Mouse (Mus musculus): ENCODE data around the gene Tbkbp1. TPM values are rescaled to one million over a fixed set of nuclear protein-coding genes. Genes with fewer than 3 reads are reported as not detected.

The Tbkbp1 gene
- polyA plus RNA-seq, 1 experiment from 2014 or later = 4.0 TPM

- peak; percentile 85 for DNase-seq (ENCODE audit: extremely low spot score, low spot score)
- H3K4me3 ChIP-seq = peak overlapping the region; percentile 84
- H3K36me3 ChIP-seq (replicated peaks) = peaks cover 39% of the 10 kb centered on the region
- WGBS = under 1% methylated on average over 98 of the region's 102 CpGs
- H3K27me3 ChIP-seq (ENCODE audit: poor library complexity, severe bottlenecking) = peaks cover 38% of the 10 kb centered on the region
- no peaks in the 10 kb centered on the region for H3K9me3 ChIP-seq
- peak overlapping the region; percentile 96 for H3K27ac ChIP-seq
- H3K4me1 ChIP-seq = peaks cover 72% of the 10 kb centered on the region
Measured at GRCm38 (mm10) chr11:97150411-97151330, 624 bp downstream of the Tbkbp1 start.

GRCm38 (mm10) chr11:97149995-97150410, 1.3 kb downstream of the Tbkbp1 start:
- peaks cover 72% of the 10 kb centered on the region for H3K4me1 ChIP-seq
- WGBS = 3% methylated on average over 14 of the region's 14 CpGs
- peaks cover 38% of the 10 kb centered on the region for H3K36me3 ChIP-seq (replicated peaks)
- peak overlapping the region; percentile 84 for H3K4me3 ChIP-seq
- peak; percentile 39 for DNase-seq (ENCODE audit: extremely low spot score, low spot score)
- peaks cover 38% of the 10 kb centered on the region for H3K27me3 ChIP-seq (ENCODE audit: poor library complexity, severe bottlenecking)
- no peaks in the 10 kb centered on the region for H3K9me3 ChIP-seq
- H3K27ac ChIP-seq = peak overlapping the region; percentile 96

- peaks cover 37% of the 10 kb centered on the region for H3K36me3 ChIP-seq (replicated peaks)
- H3K27ac ChIP-seq = peak overlapping the region; percentile 96; the same call in 1 of the 2 replicates
- no peaks in the 10 kb centered on the region for H3K9me3 ChIP-seq
- no peak for DNase-seq (ENCODE audit: extremely low spot score, low spot score)
- peaks cover 65% of the 10 kb centered on the region for H3K4me1 ChIP-seq
- peaks cover 38% of the 10 kb centered on the region for H3K27me3 ChIP-seq (ENCODE audit: poor library complexity, severe bottlenecking)
- 20% methylated on average over 9 of the region's 9 CpGs for WGBS
- H3K4me3 ChIP-seq = peak overlapping the region; percentile 84
Measured at GRCm38 (mm10) chr11:97149026-97149425, 2.3 kb downstream of the Tbkbp1 start.

- H3K4me1 ChIP-seq = peaks cover 65% of the 10 kb centered on the region
- no peaks in the 10 kb centered on the region for H3K9me3 ChIP-seq
- peak overlapping the region; percentile 84 for H3K4me3 ChIP-seq
- WGBS = 31% methylated on average over 12 of the region's 12 CpGs
- peak overlapping the region; percentile 96; the same call in 1 of the 2 replicates for H3K27ac ChIP-seq
- peaks cover 38% of the 10 kb centered on the region for H3K27me3 ChIP-seq (ENCODE audit: poor library complexity, severe bottlenecking)
- H3K36me3 ChIP-seq (replicated peaks) = peaks cover 34% of the 10 kb centered on the region
- no peak for DNase-seq (ENCODE audit: extremely low spot score, low spot score)
Measured at GRCm38 (mm10) chr11:97148591-97148990, 2.7 kb downstream of the Tbkbp1 start.

GRCm38 (mm10) chr11:97147333-97147732, 4.0 kb downstream of the Tbkbp1 start:
- Histone ChIP-seq H3K27ac (no peak overlapping the region), H3K4me1 (peaks cover 56% of the 10 kb centered on the region), H3K36me3 (replicated peaks) (peaks cover 38% of the 10 kb centered on the region), H3K27me3 (ENCODE audit: poor library complexity, severe bottlenecking) (peaks cover 34% of the 10 kb centered on the region), H3K4me3 (no peak overlapping the region), H3K9me3 (no peaks in the 10 kb centered on the region)
- no peak for DNase-seq (ENCODE audit: extremely low spot score, low spot score)
- whole genome bisulfite sequencing = 88% methylated on average over 8 of the region's 8 CpGs

GRCm38 (mm10) chr11:97146724-97147123, 4.6 kb downstream of the Tbkbp1 start:
- Histone ChIP-seq H3K4me3 (no peak overlapping the region; the same call in 1 of the 2 replicates), H3K27me3 (ENCODE audit: poor library complexity, severe bottlenecking) (peaks cover 38% of the 10 kb centered on the region), H3K9me3 (no peaks in the 10 kb centered on the region), H3K27ac (no peak overlapping the region), H3K4me1 (peaks cover 50% of the 10 kb centered on the region), H3K36me3 (replicated peaks) (peaks cover 38% of the 10 kb centered on the region)
- WGBS = 12% methylated on average over 8 of the region's 8 CpGs
- peak; percentile 82 for DNase-seq (ENCODE audit: extremely low spot score, low spot score)

GRCm38 (mm10) chr11:97145951-97146350, 5.3 kb downstream of the Tbkbp1 start:
- peaks cover 38% of the 10 kb centered on the region for H3K36me3 ChIP-seq (replicated peaks)

GRCm38 (mm10) chr11:97145320-97145719, 6.0 kb downstream of the Tbkbp1 start:
- Histone ChIP-seq H3K36me3 (replicated peaks) (peaks cover 38% of the 10 kb centered on the region), H3K27ac (no peak overlapping the region), H3K4me3 (no peak overlapping the region), H3K4me1 (peaks cover 40% of the 10 kb centered on the region), H3K9me3 (no peaks in the 10 kb centered on the region), H3K27me3 (ENCODE audit: poor library complexity, severe bottlenecking) (peaks cover 52% of the 10 kb centered on the region)
- 91% methylated on average over 2 of the region's 2 CpGs for WGBS
- DNase-seq (ENCODE audit: extremely low spot score, low spot score) = no peak

More at GRCm38 (mm10) chr11:97145951-97146350, 5.3 kb downstream of the Tbkbp1 start:
- Histone ChIP-seq H3K27me3 (ENCODE audit: poor library complexity, severe bottlenecking) (peaks cover 45% of the 10 kb centered on the region), H3K4me1 (peaks cover 45% of the 10 kb centered on the region), H3K9me3 (no peaks in the 10 kb centered on the region), H3K4me3 (no peak overlapping the region), H3K27ac (no peak overlapping the region)
- no peak for DNase-seq (ENCODE audit: extremely low spot score, low spot score)
- 81% methylated on average over 9 of the region's 9 CpGs for WGBS

GRCm38 (mm10) chr11:97143196-97143900, 7.9 kb downstream of the Tbkbp1 start:
- no peak for DNase-seq (ENCODE audit: extremely low spot score, low spot score)
- Histone ChIP-seq H3K4me1 (peaks cover 36% of the 10 kb centered on the region), H3K36me3 (replicated peaks) (peaks cover 41% of the 10 kb centered on the region), H3K4me3 (no peak overlapping the region), H3K27ac (no peak overlapping the region), H3K27me3 (ENCODE audit: poor library complexity, severe bottlenecking) (peaks cover 52% of the 10 kb centered on the region), H3K9me3 (no peaks in the 10 kb centered on the region)
- 81% methylated on average over 9 of the region's 9 CpGs for WGBS

GRCm38 (mm10) chr11:97142159-97142608, 9.1 kb downstream of the Tbkbp1 start:
- Histone ChIP-seq H3K4me3 (no peak overlapping the region), H3K9me3 (no peaks in the 10 kb centered on the region), H3K27ac (no peak overlapping the region), H3K27me3 (ENCODE audit: poor library complexity, severe bottlenecking) (peaks cover 52% of the 10 kb centered on the region), H3K4me1 (peaks cover 45% of the 10 kb centered on the region), H3K36me3 (replicated peaks) (peaks cover 40% of the 10 kb centered on the region)
- 75% methylated on average over 8 of the region's 8 CpGs for WGBS
- no peak for DNase-seq (ENCODE audit: extremely low spot score, low spot score)

- peaks cover 40% of the 10 kb centered on the region for H3K36me3 ChIP-seq (replicated peaks)
- no peak overlapping the region for H3K4me3 ChIP-seq
- peaks cover 35% of the 10 kb centered on the region for H3K4me1 ChIP-seq
- DNase-seq (ENCODE audit: extremely low spot score, low spot score) = no peak
- H3K27ac ChIP-seq = no peak overlapping the region
- H3K9me3 ChIP-seq = no peaks in the 10 kb centered on the region
- peaks cover 64% of the 10 kb centered on the region for H3K27me3 ChIP-seq (ENCODE audit: poor library complexity, severe bottlenecking)
- 86% methylated on average over 4 of the region's 4 CpGs for WGBS
Measured at GRCm38 (mm10) chr11:97140811-97141210, 10.5 kb downstream of the Tbkbp1 start.

- peak overlapping the region; percentile 60 for H3K4me3 ChIP-seq
- H3K9me3 ChIP-seq = no peaks in the 10 kb centered on the region
- peaks cover 27% of the 10 kb centered on the region for H3K36me3 ChIP-seq (replicated peaks)
- H3K4me1 ChIP-seq = peaks cover 44% of the 10 kb centered on the region
- DNase-seq (ENCODE audit: extremely low spot score, low spot score) = no peak
- peaks cover 76% of the 10 kb centered on the region for H3K27me3 ChIP-seq (ENCODE audit: poor library complexity, severe bottlenecking)
- peak overlapping the region; percentile 81 for H3K27ac ChIP-seq
- WGBS = 9% methylated on average over 15 of the region's 15 CpGs
Measured at GRCm38 (mm10) chr11:97139256-97139655, 12.0 kb downstream of the Tbkbp1 start.

Data from forebrain, embryonic 10.5 days (tissue).